Mouse (Mus musculus): ENCODE data around the gene Cebpb. TPM values are rescaled to one million over a fixed set of nuclear protein-coding genes. Genes with fewer than 3 reads are reported as not detected.
A peak's percentile ranks its signal among the peaks of the same experiment; 100 is the strongest.
"Not testable (repeated sequence)": the region's sequence is repeated elsewhere in the genome, so short reads cannot be mapped to it uniquely, and the experiment has no call there.

Gene Cebpb
- 100 to 1,000 TPM in 2 of 4 experiments, 10 to 100 TPM in 2; 75.3 to 167 (median 96.4) TPM for total RNA-seq (2022)

DNA sequence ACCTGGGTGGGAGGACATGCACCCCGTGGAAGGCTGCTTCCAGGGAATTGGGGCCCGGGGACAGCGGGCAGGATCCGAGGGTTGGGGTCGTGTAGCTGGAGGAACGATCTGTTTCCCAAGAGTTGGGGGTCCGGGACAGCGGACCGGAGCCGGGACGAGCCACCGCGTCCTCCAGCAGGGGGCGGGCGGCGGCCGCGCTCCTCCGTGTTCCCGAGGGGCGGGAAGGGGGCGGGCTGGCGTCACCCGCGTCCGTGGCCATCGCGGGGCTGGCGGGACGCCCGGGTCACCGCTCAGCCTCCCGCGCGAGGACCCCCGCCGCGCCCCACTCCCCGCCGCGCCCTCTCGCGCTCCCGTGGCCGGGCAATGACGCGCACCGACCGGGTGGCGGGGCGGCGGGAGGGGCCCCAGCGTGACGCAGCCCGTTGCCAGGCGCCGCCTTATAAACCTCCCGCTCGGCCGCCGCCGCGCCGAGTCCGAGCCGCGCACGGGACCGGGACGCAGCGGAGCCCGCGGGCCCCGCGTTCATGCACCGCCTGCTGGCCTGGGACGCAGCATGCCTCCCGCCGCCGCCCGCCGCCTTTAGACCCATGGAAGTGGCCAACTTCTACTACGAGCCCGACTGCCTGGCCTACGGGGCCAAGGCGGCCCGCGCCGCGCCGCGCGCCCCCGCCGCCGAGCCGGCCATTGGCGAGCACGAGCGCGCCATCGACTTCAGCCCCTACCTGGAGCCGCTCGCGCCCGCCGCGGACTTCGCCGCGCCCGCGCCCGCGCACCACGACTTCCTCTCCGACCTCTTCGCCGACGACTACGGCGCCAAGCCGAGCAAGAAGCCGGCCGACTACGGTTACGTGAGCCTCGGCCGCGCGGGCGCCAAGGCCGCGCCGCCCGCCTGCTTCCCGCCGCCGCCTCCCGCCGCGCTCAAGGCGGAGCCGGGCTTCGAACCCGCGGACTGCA, at the start of gene Cebpb:
Cebpb (plus strand) TSS at position 418 of the 954 bp plus-strand sequence.
- DNase-seq (ENCODE audit: low spot score in 2 of 2) = peak; percentile 78 to 84

GRCm38 (mm10) chr2:167640279-167640678, 48.4 kb upstream of the Cebpb start:
- DNase-seq (ENCODE audit: low spot score in 2 of 2) = no peak

DNA sequence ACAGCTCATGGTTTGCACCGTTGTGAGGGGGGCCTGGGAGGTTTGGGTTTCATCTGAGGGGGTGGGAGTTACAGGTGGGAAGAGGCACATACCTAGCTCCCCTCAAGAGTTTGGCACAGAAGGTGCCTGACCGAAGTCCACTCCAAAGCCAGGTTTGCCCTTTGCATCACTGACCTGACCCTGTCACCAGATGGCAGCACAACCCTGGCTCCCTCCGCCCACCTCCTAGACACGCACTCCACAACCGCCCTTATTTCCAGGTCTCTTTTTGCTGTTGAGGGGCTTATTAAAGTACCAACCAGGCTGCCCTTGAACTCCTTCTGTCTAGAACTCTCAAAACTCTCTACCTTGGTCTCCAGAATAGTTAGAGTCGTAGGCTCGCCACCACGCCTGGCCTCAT, 47.4 kb upstream of the Cebpb start:
- DNase-seq (ENCODE audit: low spot score in 2 of 2) = no peak

DNA sequence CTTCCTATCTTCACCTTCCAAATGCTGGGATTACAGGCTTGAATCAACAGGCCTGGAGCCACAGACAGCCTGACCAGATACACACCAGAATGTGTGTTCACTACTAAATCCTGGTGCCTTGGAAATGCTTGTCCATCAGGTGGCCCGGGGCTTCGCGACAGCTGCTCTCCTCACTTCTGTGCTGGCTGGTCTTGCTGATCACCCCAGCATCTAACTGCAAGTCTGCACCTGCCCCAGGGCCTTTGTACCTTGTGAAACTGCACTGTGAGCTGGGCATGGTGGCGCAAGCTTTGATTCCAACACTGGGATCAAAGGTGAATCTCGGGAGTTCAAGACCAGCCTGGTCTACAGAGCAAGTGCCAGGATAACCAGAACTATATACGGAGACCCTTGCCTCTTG, 46.6 kb upstream of the Cebpb start:
- no peak for DNase-seq (ENCODE audit: low spot score in 2 of 2)

DNA sequence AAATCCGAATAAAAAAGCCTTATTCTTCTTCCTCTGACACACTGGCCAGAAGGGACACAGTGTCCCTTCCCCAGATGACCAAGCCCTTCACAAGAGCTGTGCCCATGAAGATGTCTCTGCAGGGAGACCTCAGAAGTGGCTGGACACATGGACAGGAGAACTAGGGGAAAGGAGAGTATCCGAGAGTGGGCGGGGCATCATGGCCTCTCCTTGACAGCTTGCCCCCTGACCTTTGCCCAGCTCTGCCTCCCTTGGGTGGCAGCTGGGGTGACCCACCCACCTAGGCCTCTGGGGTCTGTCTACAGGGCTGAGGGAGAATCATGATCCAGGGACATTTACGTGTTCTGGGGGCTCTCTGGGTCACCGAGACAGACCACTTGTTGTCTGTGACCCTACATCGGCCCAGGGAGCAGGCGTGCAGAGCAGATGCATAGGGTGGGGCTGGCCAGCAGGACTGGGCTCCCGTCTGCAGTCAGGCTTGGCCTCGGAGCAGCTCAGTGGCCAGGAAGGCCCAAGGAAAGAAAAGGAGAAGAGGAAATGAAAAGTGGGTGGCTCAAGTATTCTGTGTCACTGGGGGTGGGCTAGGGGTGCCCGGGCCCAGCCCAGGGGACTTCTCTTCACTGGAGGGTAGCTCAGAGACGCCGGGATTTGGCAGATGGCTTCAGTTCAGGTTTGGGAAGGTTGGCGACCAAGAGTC, 45.2 kb upstream of the Cebpb start:
- DNase-seq (ENCODE audit: low spot score in 2 of 2) = not testable (repeated sequence)

DNA sequence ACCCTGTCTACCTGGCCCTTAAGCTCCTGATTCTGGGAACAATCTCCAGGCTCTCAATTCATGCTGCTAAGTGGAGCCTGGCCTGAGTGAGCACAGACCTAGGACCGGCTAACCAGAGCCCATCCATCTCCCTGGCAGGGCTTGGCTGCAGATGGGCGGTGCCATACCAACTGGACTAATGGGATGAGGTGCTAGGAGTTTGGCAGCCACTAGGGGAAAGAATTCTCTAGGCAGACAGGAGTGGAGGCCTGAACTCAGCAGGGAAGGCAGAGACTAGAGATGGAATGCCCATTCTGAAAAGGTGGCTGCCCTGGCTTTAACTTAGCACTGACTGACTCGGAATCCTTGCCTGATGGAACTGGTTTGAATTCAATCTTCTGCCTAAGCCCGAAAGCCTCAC, 42.3 kb upstream of the Cebpb start:
- DNase-seq (ENCODE audit: low spot score in 2 of 2) = no peak

GRCm38 (mm10) chr2:167649290-167650032, 39.3 kb upstream of the Cebpb start:
- DNase-seq (ENCODE audit: low spot score in 2 of 2) = no peak

GRCm38 (mm10) chr2:167651622-167652021, 37.1 kb upstream of the Cebpb start:
- DNase-seq (ENCODE audit: low spot score in 2 of 2) = no peak

DNA sequence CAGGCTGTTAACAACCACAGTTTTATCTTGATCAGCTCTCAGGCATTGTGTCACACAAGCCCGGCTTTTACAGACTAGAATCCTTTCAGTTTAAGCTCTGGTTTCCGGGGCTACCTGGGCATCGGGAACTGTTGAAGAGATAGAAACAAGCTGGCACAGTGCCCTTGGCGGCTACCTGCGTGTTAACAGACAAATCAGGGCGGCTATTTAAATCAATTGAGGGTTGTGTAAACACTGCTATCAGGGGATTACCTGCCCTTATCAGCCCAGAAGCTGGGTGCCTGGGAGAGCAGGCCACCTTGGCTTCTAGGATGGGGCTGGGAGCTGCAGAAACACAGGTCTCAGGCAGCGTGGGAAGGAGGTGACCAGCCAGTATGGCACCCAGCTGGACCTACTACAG, 36.0 kb upstream of the Cebpb start:
- no peak for DNase-seq (ENCODE audit: low spot score in 2 of 2)

DNA sequence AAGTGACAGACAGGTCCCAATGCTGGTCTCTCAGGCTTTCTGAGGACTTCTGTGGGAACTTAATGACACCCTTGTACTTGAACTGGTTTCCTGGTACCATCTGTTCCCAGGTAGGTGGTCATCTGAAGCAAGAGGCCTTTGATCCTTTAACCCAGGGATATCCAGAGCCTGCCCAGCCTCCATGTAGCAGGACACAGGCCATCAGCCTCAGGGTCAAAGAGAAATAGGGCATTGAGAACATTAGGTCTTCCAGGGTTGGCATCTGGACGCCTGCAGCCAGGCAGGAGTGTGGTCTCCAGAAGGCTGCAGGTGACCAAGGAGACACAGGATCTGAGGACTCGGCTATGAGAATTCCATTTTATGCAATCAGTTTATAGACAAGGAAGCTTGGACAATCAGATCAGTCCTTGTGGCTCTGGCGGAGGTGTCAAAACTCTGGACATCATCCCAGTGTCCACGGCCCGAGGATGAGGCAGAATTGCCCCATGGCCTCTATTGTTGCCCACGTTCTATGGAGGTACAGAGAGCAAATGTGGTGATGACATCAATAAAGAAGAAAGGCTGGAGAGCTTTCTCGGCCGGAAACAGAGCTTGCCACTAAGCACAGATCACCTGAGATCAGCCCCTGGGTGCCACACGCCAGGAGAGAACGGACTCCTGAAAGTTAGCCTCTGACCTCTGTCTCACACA, 33.7 kb upstream of the Cebpb start:
- no peak for DNase-seq (ENCODE audit: low spot score in 2 of 2)

DNA sequence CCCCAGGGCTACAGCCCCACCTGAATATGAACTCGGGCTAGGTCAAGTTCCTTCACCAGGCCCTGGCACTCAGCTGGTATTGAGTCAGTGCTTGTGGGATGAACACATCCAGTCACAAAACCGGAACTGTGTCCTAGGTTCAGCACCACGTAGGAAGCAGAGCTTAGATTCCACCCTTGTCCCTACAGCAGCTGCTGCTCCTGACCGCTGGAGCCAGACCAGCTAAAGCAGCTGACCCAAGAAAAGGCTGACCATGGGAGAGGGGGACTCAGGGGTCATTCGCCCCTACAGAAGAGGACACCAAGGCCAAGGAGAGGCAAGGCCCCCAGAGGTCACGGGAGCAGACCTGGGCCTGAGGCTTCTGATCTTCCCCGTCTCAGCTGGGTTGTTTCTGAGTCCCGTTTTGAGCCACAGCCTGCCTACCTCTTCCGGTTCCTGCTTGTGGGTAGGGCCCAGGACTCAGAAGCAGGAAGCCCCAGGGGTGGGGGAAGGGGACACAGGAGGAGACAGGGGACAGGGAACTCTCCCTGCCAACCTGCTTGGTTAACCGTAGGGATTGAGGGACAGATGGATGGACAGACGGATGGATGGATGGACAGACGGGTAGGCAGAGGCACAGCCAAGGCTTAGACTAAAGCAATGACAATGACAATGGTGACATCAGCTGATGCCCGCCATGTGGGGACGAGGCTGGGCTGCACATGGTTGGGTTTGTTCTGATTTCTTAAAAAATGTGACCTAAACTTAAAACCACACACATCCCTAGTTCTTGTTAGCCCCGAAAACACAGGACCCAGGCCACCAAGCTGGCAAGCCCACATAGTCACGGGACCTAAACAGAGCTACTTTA, 31.9 kb upstream of the Cebpb start:
- DNase-seq (ENCODE audit: low spot score in 2 of 2) = no peak

DNA sequence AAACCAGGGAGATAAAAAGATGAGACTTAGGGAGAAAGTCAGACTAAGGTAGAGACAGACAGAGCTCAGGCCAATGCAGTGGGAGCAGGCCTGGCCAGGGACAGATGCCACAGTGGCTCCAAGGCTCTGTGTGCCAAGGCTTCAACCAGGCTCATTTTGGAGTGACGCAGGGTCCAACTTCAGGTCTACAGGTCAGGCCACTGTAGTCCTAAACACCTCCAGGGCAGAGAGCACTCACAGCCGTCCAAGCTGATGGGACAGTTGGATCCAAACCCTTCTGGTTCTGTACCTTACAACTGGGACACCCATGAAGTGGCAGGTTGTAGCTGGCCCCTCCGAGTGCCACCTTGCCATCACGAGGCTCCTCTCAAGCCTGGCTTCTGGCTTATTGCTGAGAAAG, 30.7 kb upstream of the Cebpb start:
- DNase-seq (ENCODE audit: low spot score in 2 of 2) = no peak

DNA sequence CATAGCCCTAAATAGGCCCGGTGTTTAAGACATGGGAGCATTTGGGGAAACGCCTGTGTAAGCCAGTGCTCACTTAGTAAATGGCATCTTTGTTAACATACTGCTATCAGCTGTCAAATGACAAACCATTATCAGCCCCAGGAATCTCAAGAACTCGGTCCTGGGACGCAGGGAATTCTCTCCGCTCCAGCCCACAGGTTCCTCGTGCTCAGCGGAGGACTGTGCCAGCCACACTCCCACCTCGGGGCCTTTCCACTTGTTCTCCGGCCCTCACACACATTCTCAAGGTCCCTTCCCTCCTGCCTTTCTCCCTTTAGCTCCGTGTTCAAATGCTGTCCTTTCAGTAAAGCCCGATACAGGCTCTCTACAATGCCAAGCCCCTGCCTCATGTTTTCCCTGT, 30.0 kb upstream of the Cebpb start:
- no peak for DNase-seq (ENCODE audit: low spot score in 2 of 2)

DNA sequence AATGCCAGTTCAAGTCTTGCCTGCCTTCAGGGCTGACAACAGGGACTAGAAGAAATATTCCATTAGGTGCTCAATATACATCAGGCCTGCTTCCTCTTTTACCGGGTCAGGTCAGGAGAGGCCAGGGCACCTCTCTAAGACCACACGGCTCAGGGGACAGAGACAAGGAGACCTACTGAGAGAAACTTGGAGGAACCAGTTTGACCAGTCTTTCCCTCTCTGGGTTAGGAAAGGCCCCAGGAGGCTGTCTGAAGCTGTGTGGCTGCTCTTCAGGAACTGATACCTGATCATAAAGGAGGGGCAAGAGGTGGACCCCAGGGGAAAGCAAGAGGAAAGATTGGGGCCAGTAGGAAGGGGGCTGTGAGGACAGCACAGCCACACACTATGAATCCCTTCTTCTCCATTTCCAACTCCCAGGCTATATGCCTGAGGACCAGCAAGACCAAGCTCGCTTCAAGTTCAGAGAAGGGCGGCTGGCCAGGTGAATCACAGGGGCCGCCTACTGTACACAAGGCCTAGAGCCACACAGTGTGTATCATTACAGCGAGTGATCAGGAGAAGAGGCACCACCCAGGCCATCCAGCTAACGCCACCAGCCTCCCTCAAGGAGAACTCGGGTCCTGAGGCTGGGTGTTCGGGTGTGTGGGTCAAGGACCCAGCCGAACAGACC, 29.4 kb upstream of the Cebpb start:
- no peak for DNase-seq (ENCODE audit: low spot score in 2 of 2)

DNA sequence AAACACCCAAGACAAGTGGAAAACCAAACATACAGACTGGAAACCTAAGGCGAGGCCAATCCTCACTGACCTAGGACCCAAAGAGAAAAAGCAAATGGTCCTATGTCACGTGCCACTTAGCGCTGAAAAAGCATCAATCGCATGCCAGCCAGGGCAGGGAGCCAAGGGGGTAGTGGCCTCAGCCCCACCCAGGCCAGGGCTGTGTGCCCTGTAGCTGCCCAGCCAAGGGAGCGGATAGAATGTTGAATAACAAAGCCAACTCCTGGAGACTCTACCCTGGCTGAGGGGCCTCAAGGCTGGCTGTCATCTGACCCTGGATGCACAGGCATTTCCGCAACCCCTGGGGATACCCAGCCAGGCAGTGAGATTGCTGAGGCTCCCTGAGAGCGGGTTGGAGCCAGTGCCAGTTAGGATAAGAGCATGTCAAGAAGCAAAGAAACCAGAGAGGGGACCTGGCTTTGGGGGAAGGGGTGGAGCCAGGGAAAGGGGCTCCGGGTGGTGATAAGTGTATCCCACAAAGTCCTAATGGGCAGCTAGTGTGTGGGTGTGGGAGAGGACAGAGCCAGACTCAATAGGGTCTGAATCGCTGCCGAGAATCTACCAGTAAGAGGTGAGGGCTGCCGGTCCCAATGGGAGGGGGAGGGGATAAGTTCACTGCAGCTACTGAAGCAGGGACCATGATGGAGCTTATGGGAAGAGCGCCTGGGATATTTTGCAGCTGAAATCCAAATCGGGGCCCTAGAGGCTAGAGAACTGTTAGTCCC, 28.7 kb upstream of the Cebpb start:
- peak; percentile 43 to 51 for DNase-seq (ENCODE audit: low spot score in 2 of 2)

- DNase-seq (ENCODE audit: low spot score in 2 of 2) = no peak
Observed at GRCm38 (mm10) chr2:167660611-167660971, 28.1 kb upstream of the Cebpb start.

GRCm38 (mm10) chr2:167661270-167662203, 27.2 kb upstream of the Cebpb start, which contains the start of gene Gm20431:
Gene Gm20431 (minus strand): TSS chr2:167661496.
- peak; percentile 88 to 95 for DNase-seq (ENCODE audit: low spot score in 2 of 2)

DNA sequence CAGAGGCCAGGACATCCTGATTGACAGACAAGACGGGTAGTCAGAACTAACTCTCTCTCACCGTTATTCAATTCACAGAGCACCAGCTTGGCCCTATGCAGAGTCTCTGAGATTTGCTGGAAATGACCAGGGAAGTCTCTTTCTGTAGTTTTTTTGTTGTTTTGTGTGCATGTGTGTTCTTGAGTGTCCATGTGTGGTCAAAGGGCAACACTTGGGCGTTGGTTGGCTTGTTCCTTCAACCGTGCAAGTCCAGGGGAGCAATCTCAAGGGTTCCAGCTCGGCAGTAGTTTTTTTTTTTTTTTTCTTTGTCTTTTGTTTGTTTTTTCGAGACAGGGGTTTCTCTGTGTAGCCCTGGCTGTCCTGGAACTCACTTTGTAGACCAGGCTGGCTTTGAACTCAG, 26.0 kb upstream of the Cebpb start:
- DNase-seq (ENCODE audit: low spot score in 2 of 2) = no peak

Measured in gastrocnemius, adult 8-10 months (tissue).